Mouse (Mus musculus) erythroblast, embryonic 14.5 days (primary cell): ENCODE measurements around the gene Dhrs3.

Source experiments
- GATA1 ChIP-seq: IDR thresholded peaks from 2 replicates; pipeline ENCODE4 v1.6.1; 2012; ENCODE audit warnings: low read length, inconsistent platforms, mixed read lengths
- TAL1 ChIP-seq: IDR thresholded peaks from 3 replicates; pipeline ENCODE4 v1.6.1; 2012; ENCODE audit warnings: low read length, inconsistent platforms, mixed read lengths

- TF ChIP-seq GATA1 (no peak), TAL1 (no peak)
Observed at GRCm38 (mm10) chr4:144936563-144937154, 44.0 kb downstream of the Dhrs3 start.
